ENCODE assay signal across 21 mouse cellular contexts in the genomic region with DNA sequence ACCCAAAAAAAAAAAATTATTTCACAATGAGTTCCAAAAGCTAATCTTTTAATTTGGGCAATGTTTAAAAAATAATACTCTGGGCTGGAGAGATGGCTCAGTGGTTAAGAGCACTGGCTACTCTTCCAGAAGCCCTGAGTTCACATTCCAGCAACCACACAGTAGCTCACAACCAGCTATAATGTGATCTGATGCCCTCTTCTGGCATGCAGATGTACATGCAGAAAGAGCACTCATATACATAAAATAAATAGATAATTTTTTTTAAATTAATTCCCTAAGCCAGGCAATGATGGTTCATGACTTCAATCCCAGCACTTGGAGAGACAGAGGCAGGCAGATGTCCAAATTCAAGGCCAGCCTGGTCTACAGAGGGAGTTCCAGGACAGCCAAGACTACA. TPM values are rescaled to one million over a fixed set of nuclear protein-coding genes. Genes with fewer than 3 reads are reported as not detected.
DNase-seq lines count a peak whose midpoint lies in the region; ATAC-seq and TF ChIP-seq lines count a peak whose summit lies in the region.
"Had no signal": no experiment of that assay in that cellular context is flagged by ENCODE, and none has a peak within 500 bp of the region (broad histone marks: within the 10 kb centered on the region; RNA-seq: fewer than 3 reads in every experiment).

No protein-coding gene starts in this region.

- peaks cover 17% of the 10 kb centered on the region for H3K36me3 ChIP-seq in heart, adult 2 months (ENCODE audit: control insufficient read depth, insufficient read depth, low read length)
- H3K36me3 ChIP-seq in liver, postnatal 0 days (replicated peaks; ENCODE audit: insufficient read depth, low read length), result no peaks in the 10 kb centered on the region
- H3K36me3 ChIP-seq in liver, embryonic 12.5 days, result peaks cover 3% of the 10 kb centered on the region; the same call in 1 of the 2 replicates
- no peaks in the 10 kb centered on the region for H3K36me3 ChIP-seq in small intestine, adult 2 months (ENCODE audit: control insufficient read depth, insufficient read depth, low read length)
- H3K36me3 ChIP-seq: embryonic facial prominence, embryonic 12.5 days; limb, embryonic 13.5 days; midbrain, embryonic 10.5 days; neural tube, embryonic 13.5 days; stomach, embryonic 15.5 days had no signal

- DNase-seq in heart, adult 2 months, result no peak
- DNase-seq in heart, adult 18-20 months, result no peak
- no peak for DNase-seq in liver, postnatal 0 days
- peak; percentile 46 for DNase-seq in A20 (ENCODE audit: low read depth, low spot score)
- DNase-seq in adipocyte (ENCODE audit: low spot score), result no peak
- no peak for DNase-seq in retina, embryonic 14.5 days (ENCODE audit: low spot score)
- DNase-seq: adrenal gland, postnatal 10 days; cerebellum, postnatal 10 days; kidney, adult 9 months; kidney, postnatal 4 days; lung, postnatal 4 days; thymus, adult 2 months had no signal

- TF ChIP-seq CTCF in heart, adult 2 months (IDR thresholded peaks at IDR 0.05), result peak; percentile 38; the same call in 1 of the 2 replicates
- TF ChIP-seq CTCF in liver, postnatal 0 days (IDR thresholded peaks at IDR 0.05; ENCODE audit: low read depth), result peak; percentile 58
- TF ChIP-seq CTCF in small intestine, adult 2 months (IDR thresholded peaks at IDR 0.05; ENCODE audit: extremely low read depth, insufficient read length, insufficient replicate concordance, low read depth, low read length), result 0 out of 2 replicates have a peak, but pooled peaks have one; percentile 6

- peaks cover 5% of the 10 kb centered on the region for H3K4me1 ChIP-seq in heart, adult 2 months (ENCODE audit: control insufficient read depth, insufficient read depth, low read length)
- H3K4me1 ChIP-seq in liver, postnatal 0 days (ENCODE audit: insufficient read depth), result peaks cover 24% of the 10 kb centered on the region
- peaks cover 79% of the 10 kb centered on the region for H3K4me1 ChIP-seq in liver, embryonic 12.5 days
- peaks cover 4% of the 10 kb centered on the region; the same call in 1 of the 2 replicates for H3K4me1 ChIP-seq in small intestine, adult 2 months (ENCODE audit: control insufficient read depth, insufficient read depth, insufficient read length, low read length)

- no peak overlapping the region for H3K4me3 ChIP-seq in heart, adult 2 months
- H3K4me3 ChIP-seq in liver, postnatal 0 days (ENCODE audit: low read depth, low read length), result no peak overlapping the region
- no peak overlapping the region for H3K4me3 ChIP-seq in liver, embryonic 12.5 days
- H3K4me3 ChIP-seq in small intestine, adult 2 months (ENCODE audit: low read depth, low read length), result no peak overlapping the region
- H3K4me3 ChIP-seq: embryonic facial prominence, embryonic 12.5 days; erythroblast, embryonic 14.5 days; forebrain, embryonic 13.5 days; limb, embryonic 13.5 days; midbrain, embryonic 10.5 days; neural tube, embryonic 13.5 days; stomach, embryonic 15.5 days had no signal

- H3K27ac ChIP-seq in heart, adult 2 months, result no peak overlapping the region
- H3K27ac ChIP-seq in liver, postnatal 0 days (ENCODE audit: low read depth), result no peak overlapping the region
- no peak overlapping the region for H3K27ac ChIP-seq in liver, embryonic 12.5 days
- no peak overlapping the region for H3K27ac ChIP-seq in small intestine, adult 2 months (ENCODE audit: insufficient read depth, low read depth, low read length)
- H3K27ac ChIP-seq: embryonic facial prominence, embryonic 12.5 days; forebrain, embryonic 13.5 days; limb, embryonic 13.5 days; midbrain, embryonic 10.5 days; neural tube, embryonic 13.5 days; stomach, embryonic 15.5 days had no signal

- intact Hi-C loops in heart, adult 2 months (cut with DNase I), result loop anchor here (10.0 kb wide), 1 partner anchor 538 kb away; the partner anchor contains the start of gene Gm20503

- H3K4me2 ChIP-seq in liver, postnatal 0 days (ENCODE audit: low read depth, low read length), result no peak overlapping the region
- H3K4me2 ChIP-seq in liver, embryonic 12.5 days, result no peak overlapping the region
- H3K4me2 ChIP-seq: embryonic facial prominence, embryonic 12.5 days; forebrain, embryonic 13.5 days; limb, embryonic 13.5 days; neural tube, embryonic 13.5 days; stomach, embryonic 15.5 days had no signal

- no peaks in the 10 kb centered on the region for H3K9me3 ChIP-seq in liver, postnatal 0 days (ENCODE audit: low read length)
- H3K9me3 ChIP-seq in liver, embryonic 12.5 days (replicated peaks), result no peaks in the 10 kb centered on the region
- H3K9me3 ChIP-seq: embryonic facial prominence, embryonic 12.5 days; forebrain, embryonic 13.5 days; limb, embryonic 13.5 days; midbrain, embryonic 10.5 days; neural tube, embryonic 13.5 days; stomach, embryonic 15.5 days had no signal

- H3K79me2 ChIP-seq in heart, adult 2 months (replicated peaks; ENCODE audit: control insufficient read depth, insufficient read depth, low read length), result no peaks in the 10 kb centered on the region; the same call in 1 of the 2 replicates

- TF ChIP-seq POLR2A in heart, adult 2 months (IDR thresholded peaks at IDR 0.05; ENCODE audit: insufficient read depth, low read depth, low read length), result no peak
- no peak for TF ChIP-seq POLR2A in small intestine, adult 2 months (IDR thresholded peaks at IDR 0.05; ENCODE audit: low read depth, low read length)

- H3K27me3 ChIP-seq in heart, adult 2 months (ENCODE audit: control insufficient read depth, insufficient read depth, low read length), result no peaks in the 10 kb centered on the region
- H3K27me3 ChIP-seq in liver, postnatal 0 days (ENCODE audit: insufficient read depth, low read length), result no peaks in the 10 kb centered on the region
- H3K27me3 ChIP-seq in liver, embryonic 12.5 days (replicated peaks), result no peaks in the 10 kb centered on the region
- H3K27me3 ChIP-seq in small intestine, adult 2 months (ENCODE audit: control insufficient read depth, insufficient read depth, low read length), result no peaks in the 10 kb centered on the region
- H3K27me3 ChIP-seq: embryonic facial prominence, embryonic 12.5 days; limb, embryonic 13.5 days; neural tube, embryonic 13.5 days; stomach, embryonic 15.5 days had no signal

- no peak overlapping the region for H3K9ac ChIP-seq in heart, adult 2 months (ENCODE audit: low read depth, low read length)
- H3K9ac ChIP-seq in liver, postnatal 0 days (replicated peaks), result no peak overlapping the region
- no peak overlapping the region for H3K9ac ChIP-seq in liver, embryonic 12.5 days
- H3K9ac ChIP-seq: embryonic facial prominence, embryonic 12.5 days; forebrain, embryonic 13.5 days; limb, embryonic 13.5 days; neural tube, embryonic 13.5 days; stomach, embryonic 15.5 days had no signal

- no peak for ATAC-seq in liver, postnatal 0 days
- ATAC-seq in liver, embryonic 12.5 days, result no peak
- ATAC-seq: forebrain, embryonic 13.5 days had no signal

- TF ChIP-seq EP300 in heart, adult 2 months (IDR thresholded peaks at IDR 0.05; ENCODE audit: insufficient read depth, low read depth, low read length), result no peak
- TF ChIP-seq EP300 in liver, postnatal 0 days (IDR thresholded peaks at IDR 0.05; ENCODE audit: low read depth), result no peak

RNA-seq across cellular contexts. Expression of gene Ptbp3, which starts 6.2 kb away (rescaled TPM):
- 10 to 100 TPM; 25.0 to 27.0 TPM for total RNA-seq in heart, adult 2 months (2021)
- 13.2 and 23.3 TPM in 2 replicates for polyA plus RNA-seq in heart, adult 2 months (2012; rRNA removed)
- total RNA-seq in heart, adult 18-20 months (2021), result 10 to 100 TPM; 23.5 to 26.8 TPM
- 35.6 and 36.3 TPM in 2 replicates for polyA plus RNA-seq in liver, postnatal 0 days (2015; fragmentation: Nextera tagmentation; extraction: Ambion mirVana)
- 60.2 and 62.6 TPM in 2 replicates for polyA plus RNA-seq in liver, embryonic 12.5 days (2016; fragmentation: Nextera tagmentation; extraction: Ambion mirVana)
- polyA plus RNA-seq in small intestine, adult 2 months (2012; rRNA removed), result 20.1 and 45.8 TPM in 2 replicates

RNA-seq across cellular contexts. Expression of gene Hsdl2, which starts 38.4 kb away (rescaled TPM):
- 100 to 1,000 TPM; 211 to 225 TPM for total RNA-seq in heart, adult 2 months (2021)
- 84.0 and 186 TPM in 2 replicates for polyA plus RNA-seq in heart, adult 2 months (2012; rRNA removed)
- 100 to 1,000 TPM; 229 to 248 TPM for total RNA-seq in heart, adult 18-20 months (2021)
- polyA plus RNA-seq in liver, postnatal 0 days (2015; fragmentation: Nextera tagmentation; extraction: Ambion mirVana), result 58.9 and 61.6 TPM in 2 replicates
- 18.8 TPM in 2 replicates for polyA plus RNA-seq in liver, embryonic 12.5 days (2016; fragmentation: Nextera tagmentation; extraction: Ambion mirVana)
- 2.5 and 3.8 TPM in 2 replicates for polyA plus RNA-seq in small intestine, adult 2 months (2012; rRNA removed)

Comparison
In these comparisons a context has a peak if more than half of its experiments do, and no peak if none do; other contexts are left out.
1. CTCF ChIP-seq: peak in every context shown above with its lines; median percentile 58 in liver, postnatal 0 days; 38 in heart, adult 2 months; 6 in small intestine, adult 2 months.